Mouse (Mus musculus): Measurements from ENCODE around the gene Ybx1.

DNA sequence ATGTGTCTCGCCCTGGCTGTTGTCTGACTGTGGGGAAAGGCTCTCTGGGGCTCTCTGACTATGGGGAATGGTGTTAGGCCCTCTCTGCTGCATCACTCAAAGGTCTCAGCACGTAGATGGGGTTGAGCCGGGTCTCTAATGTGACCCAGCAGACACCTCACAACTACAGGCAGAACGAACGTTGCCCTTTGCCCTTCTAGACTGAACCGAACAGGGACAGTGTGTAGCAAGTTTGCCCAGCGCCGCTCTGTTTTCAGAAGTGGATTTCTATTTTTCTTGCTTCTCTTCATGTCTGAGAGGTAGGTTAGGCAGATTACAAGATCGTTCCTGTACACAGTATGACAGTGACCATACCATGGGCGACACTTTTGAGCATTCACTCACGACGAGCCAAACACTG is 51.8 kb downstream of the Ybx1 start:
- no peak for TF ChIP-seq CTCF (IDR thresholded peaks at IDR 0.05; ENCODE audit: extremely low read depth, insufficient read depth, insufficient read length, insufficient replicate concordance)
- TF ChIP-seq POLR2A (IDR thresholded peaks at IDR 0.05; ENCODE audit: low read depth, low read length), result no peak
